Comparison of ENCODE assay signal across 24 mouse cellular contexts in genomic region chr2:62462174-62462573, GRCm38 (mm10). TPM values are rescaled to one million over a fixed set of nuclear protein-coding genes. Genes with fewer than 3 reads are reported as not detected.
DNase-seq lines count a peak whose midpoint lies in the region; ATAC-seq and TF ChIP-seq lines count a peak whose summit lies in the region.
"Had no signal": no experiment of that assay in that cellular context is flagged by ENCODE, and none has a peak within 500 bp of the region (broad histone marks: within the 10 kb centered on the region; RNA-seq: fewer than 3 reads in every experiment).

No protein-coding gene starts in this region.

- no peak overlapping the region for H3K4me2 ChIP-seq in embryonic facial prominence, embryonic 14.5 days (ENCODE audit: low read depth, low read length)
- peak overlapping the region; percentile 94; the same call in 1 of the 2 replicates for H3K4me2 ChIP-seq in CH12.LX (ENCODE audit: insufficient read depth, low read depth, poor library complexity, severe bottlenecking)

- 0 out of 2 replicates have a peak, but pooled peaks have one; percentile 15 for ATAC-seq in embryonic facial prominence, embryonic 14.5 days (ENCODE audit: low read depth)
- ATAC-seq: activated CD4-positive, CD25-positive, alpha-beta regulatory T cell, adult 4 months; CD4-positive, CD25-positive, alpha-beta regulatory T cell, adult 4 months; Patski had no signal

- no peaks in the 10 kb centered on the region for H3K4me1 ChIP-seq in embryonic facial prominence, embryonic 14.5 days (ENCODE audit: control insufficient read depth, insufficient read depth, low read length)
- H3K4me1 ChIP-seq in embryonic facial prominence, embryonic 10.5 days: no peaks in the 10 kb centered on the region
- H3K4me1 ChIP-seq in CH12.LX (ENCODE audit: control insufficient read depth in 1 of 2, insufficient read depth in 2 of 2): peaks cover 23 to 35% of the 10 kb centered on the region in 2 experiments
- H3K4me1 ChIP-seq in cerebellum, adult 2 months (ENCODE audit: control insufficient read depth, insufficient read depth, low read length): no peaks in the 10 kb centered on the region

- H3K27ac ChIP-seq in embryonic facial prominence, embryonic 14.5 days (replicated peaks; ENCODE audit: low read depth, low read length): no peak overlapping the region
- H3K27ac ChIP-seq in embryonic facial prominence, embryonic 10.5 days (replicated peaks): no peak overlapping the region
- H3K27ac ChIP-seq in CH12.LX (ENCODE audit: insufficient read depth, low read depth): peak overlapping the region; percentile 76; the same call in 1 of the 2 replicates
- no peak overlapping the region for H3K27ac ChIP-seq in cerebellum, adult 2 months (ENCODE audit: insufficient read depth, low read length)

- H3K9ac ChIP-seq in embryonic facial prominence, embryonic 14.5 days (ENCODE audit: low read depth, low read length): no peak overlapping the region
- H3K9ac ChIP-seq in CH12.LX (ENCODE audit: insufficient read depth, low read depth): peak overlapping the region; percentile 99

- 43% methylated on average over 2 of the region's 2 CpGs for WGBS in embryonic facial prominence, embryonic 14.5 days
- 78% methylated on average over 2 of the region's 2 CpGs for WGBS in embryonic facial prominence, embryonic 10.5 days
- WGBS in cerebellum, adult 2 months: 66% methylated on average over 2 of the region's 2 CpGs

- H3K27me3 ChIP-seq in embryonic facial prominence, embryonic 14.5 days (replicated peaks; ENCODE audit: control insufficient read depth, insufficient read depth, low read length): no peaks in the 10 kb centered on the region
- no peaks in the 10 kb centered on the region for H3K27me3 ChIP-seq in embryonic facial prominence, embryonic 10.5 days (replicated peaks; ENCODE audit: low read depth, poor library complexity, severe bottlenecking)
- H3K27me3 ChIP-seq in CH12.LX (replicated peaks): no peaks in the 10 kb centered on the region
- no peaks in the 10 kb centered on the region for H3K27me3 ChIP-seq in cerebellum, adult 2 months (ENCODE audit: control insufficient read depth, insufficient read depth, low read length)
- H3K27me3 ChIP-seq: Patski had no signal

- no peak overlapping the region for H3K4me3 ChIP-seq in embryonic facial prominence, embryonic 14.5 days (ENCODE audit: low read depth, low read length)
- no peak overlapping the region for H3K4me3 ChIP-seq in embryonic facial prominence, embryonic 10.5 days
- no peak overlapping the region for H3K4me3 ChIP-seq in CH12.LX (replicated peaks in 1 of 3; ENCODE audit: low read depth in 2 of 3, low read length in 2 of 3, poor library complexity in 1 of 3)
- no peak overlapping the region for H3K4me3 ChIP-seq in cerebellum, adult 2 months (replicated peaks; ENCODE audit: insufficient read depth, low read depth, low read length)

- no peak for TF ChIP-seq RAD21 in CH12.LX (IDR thresholded peaks at IDR 0.05; ENCODE audit: low read depth, low read length)

- H3K36me3 ChIP-seq in embryonic facial prominence, embryonic 14.5 days (ENCODE audit: control insufficient read depth, insufficient read depth, low read length): no peaks in the 10 kb centered on the region
- no peaks in the 10 kb centered on the region for H3K36me3 ChIP-seq in embryonic facial prominence, embryonic 10.5 days (replicated peaks)
- peaks cover 0 to 13% of the 10 kb centered on the region in 2 experiments for H3K36me3 ChIP-seq in CH12.LX (replicated peaks in 1 of 2; ENCODE audit: control insufficient read depth in 1 of 2, insufficient read depth in 1 of 2, low read length in 1 of 2)

- in situ Hi-C loops in CH12.LX (cut with MboI; ENCODE audit: low pct_ligation_motif_present, low pct_unique_long_range_greater_than_20kb, low sequenced_read_pairs): loop anchor here (25.0 kb wide), 1 partner anchor 475 kb away; no protein-coding TSS in a partner anchor

- TF ChIP-seq CTCF in CH12.LX (conservative IDR thresholded peaks at IDR 0.05 in 1 of 2, IDR thresholded peaks at IDR 0.05 in 1 of 2; ENCODE audit: low read depth in 2 of 2, low read length in 2 of 2): no peak
- no peak for TF ChIP-seq CTCF in cerebellum, adult 2 months (IDR thresholded peaks at IDR 0.05; ENCODE audit: borderline replicate concordance, insufficient read depth, low read depth, low read length)

- no peak for TF ChIP-seq POLR2A in CH12.LX (IDR thresholded peaks at IDR 0.05; ENCODE audit: low read depth, low read length)
- no peak for TF ChIP-seq POLR2A in cerebellum, adult 2 months (IDR thresholded peaks at IDR 0.05; ENCODE audit: borderline replicate concordance, insufficient read depth, low read length)

- no peak for DNase-seq in embryonic facial prominence, embryonic 14.5 days (ENCODE audit: low spot score)
- no peak for DNase-seq in embryonic facial prominence, embryonic 10.5 days (ENCODE audit: low spot score)
- peak; percentile 19 for DNase-seq in CH12.LX (ENCODE audit: extremely low read depth)
- DNase-seq in induced T-regulatory cell, adult 2 months (ENCODE audit: low read depth): peak; percentile 15
- no peak for DNase-seq in cerebellum, adult 2 months
- DNase-seq in cerebellum, adult 11 months: no peak
- DNase-seq: adrenal gland, adult 2 months; adrenal gland, adult 8-10 months; adrenal gland, postnatal 10 days; adrenal gland, postnatal 14 days; adrenal gland, postnatal 25 days; adrenal gland, postnatal 36 days; B cell, adult 2 months; cerebellum, adult 11-12 months; cerebellum, adult 18-20 months; cerebellum, adult 8-10 months; cerebellum, adult 9-10 months had no signal

- TF ChIP-seq EP300 in CH12.LX (IDR thresholded peaks at IDR 0.05; ENCODE audit: low read length): no peak

- dilution Hi-C loops in CH12.LX (cut with MboI; ENCODE audit: extremely low pct_ligation_motif_present, extremely low pct_unique_long_range_greater_than_20kb, low sequenced_read_pairs): no loop called here

- H3K79me2 ChIP-seq in CH12.LX (replicated peaks; ENCODE audit: control insufficient read depth, extremely low read depth, insufficient read depth, poor library complexity, severe bottlenecking): no peaks in the 10 kb centered on the region

- no peaks in the 10 kb centered on the region for H3K9me3 ChIP-seq in embryonic facial prominence, embryonic 14.5 days (ENCODE audit: control insufficient read depth, low read length)
- H3K9me3 ChIP-seq in embryonic facial prominence, embryonic 10.5 days: no peaks in the 10 kb centered on the region
- peaks cover 8% of the 10 kb centered on the region for H3K9me3 ChIP-seq in CH12.LX (replicated peaks; ENCODE audit: low read length)

TF ChIP-seq in CH12.LX, 34 proteins besides CTCF, POLR2A, EP300 and RAD21:
- TF ChIP-seq IRF4 (IDR thresholded peaks at IDR 0.05; ENCODE audit: low read depth, low read length): 0 out of 2 replicates have a peak, but pooled peaks have one; percentile 25
- no peak for TF ChIP-seq ZC3H11A (IDR thresholded peaks at IDR 0.05; ENCODE audit: low read depth, low read length)
- TF ChIP-seq ZMIZ1 (IDR thresholded peaks at IDR 0.05; ENCODE audit: low read depth, low read length): no peak
- no peak for TF ChIP-seq RCOR1 (conservative IDR thresholded peaks at IDR 0.05; ENCODE audit: low read depth, low read length)
- TF ChIP-seq MYC (IDR thresholded peaks at IDR 0.05; ENCODE audit: low read depth, low read length): peak; percentile 74
- TF ChIP-seq SIN3A (IDR thresholded peaks at IDR 0.05; ENCODE audit: low read length): no peak
- TF ChIP-seq TBP (conservative IDR thresholded peaks at IDR 0.05; ENCODE audit: low read depth, low read length): no peak
- no peak for TF ChIP-seq MAZ (IDR thresholded peaks at IDR 0.05; ENCODE audit: low read depth, low read length)
- peak; percentile 83 for TF ChIP-seq MAX (IDR thresholded peaks at IDR 0.05; ENCODE audit: low read length)
- no peak for TF ChIP-seq KAT2A (IDR thresholded peaks at IDR 0.05; ENCODE audit: insufficient replicate concordance, low read length)
- no peak for TF ChIP-seq UBTF (IDR thresholded peaks at IDR 0.05; ENCODE audit: low read depth, low read length)
- TF ChIP-seq TCF12 (IDR thresholded peaks at IDR 0.05; ENCODE audit: low read depth, low read length): peak; percentile 41; the same call in 1 of the 2 replicates
- TF ChIP-seq ZKSCAN1 (IDR thresholded peaks at IDR 0.05; ENCODE audit: borderline replicate concordance, low read depth, low read length): no peak
- TF ChIP-seq BHLHE40 (IDR thresholded peaks at IDR 0.05; ENCODE audit: low read depth, low read length): peak; percentile 84
- TF ChIP-seq ZNF384 (IDR thresholded peaks at IDR 0.05; ENCODE audit: low read depth, low read length): no peak
- TF ChIP-seq CHD1 (IDR thresholded peaks at IDR 0.05; ENCODE audit: low read depth, low read length): no peak
- no peak for TF ChIP-seq HCFC1 (IDR thresholded peaks at IDR 0.05; ENCODE audit: low read depth, low read length)

RNA-seq across cellular contexts. Expression of gene Gcg, which starts 21.3 kb away (rescaled TPM):
- polyA plus RNA-seq in embryonic facial prominence, embryonic 14.5 days (2014; fragmentation: Nextera tagmentation; extraction: Ambion mirVana): 0.15 TPM in 1 of 2 replicates, not detected in the other
- polyA plus RNA-seq in embryonic facial prominence, embryonic 10.5 days (2016; fragmentation: Nextera tagmentation; extraction: Ambion mirVana): not detected in 2 replicates
- total RNA-seq in CH12.LX (2012; rRNA removed) (0.13 and 0.17 TPM in 2 replicates), CH12.LX (2014; rRNA removed) (0.31 TPM in 1 of 2 replicates, not detected in the other)
- 0.38 TPM in 1 of 2 replicates, not detected in the other for polyA plus RNA-seq in CH12.LX (2012; ENCODE audit: insufficient read length, low read depth)
- polyA plus RNA-seq in cerebellum, adult 2 months (2012; rRNA removed): 0.41 TPM in 1 of 2 replicates, not detected in the other
- total RNA-seq: adrenal gland, adult 18-20 months; adrenal gland, adult 2 months; adrenal gland, adult 8-10 months; adrenal gland, postnatal 10 days; adrenal gland, postnatal 14 days; adrenal gland, postnatal 25 days; adrenal gland, postnatal 36 days; ES-E14; MEL had no signal
- polyA plus RNA-seq: activated CD4-positive, CD25-positive, alpha-beta regulatory T cell, adult 4 months; adrenal gland, adult 2 months; C2C12; CD4-positive, CD25-positive, alpha-beta regulatory T cell, adult 4 months; Patski had no signal

RNA-seq across cellular contexts. Expression of gene Dpp4, which starts 50.1 kb away (rescaled TPM):
- polyA plus RNA-seq in embryonic facial prominence, embryonic 14.5 days (2014; fragmentation: Nextera tagmentation; extraction: Ambion mirVana): 9.0 and 9.7 TPM in 2 replicates
- polyA plus RNA-seq in embryonic facial prominence, embryonic 10.5 days (2016; fragmentation: Nextera tagmentation; extraction: Ambion mirVana): 0.25 and 0.54 TPM in 2 replicates
- 2.4 and 3.6 TPM in 2 replicates for total RNA-seq in CH12.LX (2012; rRNA removed)
- 0.04 and 0.08 TPM in 2 replicates for total RNA-seq in CH12.LX (2014; rRNA removed)
- 0.29 and 0.61 TPM in 2 replicates for polyA plus RNA-seq in CH12.LX (2012; ENCODE audit: insufficient read length, low read depth)
- polyA plus RNA-seq in cerebellum, adult 2 months (2012; rRNA removed): 0.76 and 0.85 TPM in 2 replicates
- polyA plus RNA-seq: C2C12 had no signal

Comparison
In these comparisons a context has a peak if more than half of its experiments do, and no peak if none do; other contexts are left out.
1. DNase-seq: peak in CH12.LX (single experiment) and induced T-regulatory cell, adult 2 months (single experiment); none in embryonic facial prominence, embryonic 14.5 days (single experiment), embryonic facial prominence, embryonic 10.5 days (single experiment), cerebellum, adult 2 months (0 of 2) and cerebellum, adult 11 months (single experiment).